Mouse (Mus musculus): ENCODE measurements around the gene Ffar4. TPM values are rescaled to one million over a fixed set of nuclear protein-coding genes. Genes with fewer than 3 reads are reported as not detected.

Ffar4 gene
- total and polyA plus RNA-seq, 3 experiments = not detected

DNA sequence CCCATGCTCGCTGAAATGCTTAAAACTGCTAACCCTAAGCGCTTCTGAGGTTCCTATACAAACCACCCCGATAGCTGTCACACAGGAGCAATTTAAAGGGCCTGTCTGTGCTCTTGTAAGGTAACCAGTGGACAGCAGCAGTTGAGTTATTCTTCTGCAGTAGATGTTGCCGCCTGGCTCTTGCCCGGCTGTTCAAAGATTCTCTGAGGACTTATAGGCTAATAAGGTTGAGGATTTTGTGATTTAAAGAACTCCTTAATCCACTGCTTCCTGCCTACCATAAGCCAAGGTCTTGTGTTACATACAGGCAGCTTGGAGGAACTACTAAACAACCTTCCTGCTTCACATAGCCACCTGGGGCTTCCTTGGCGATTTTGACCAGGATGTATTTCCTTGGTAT lies 35.6 kb downstream of the Ffar4 start, which contains the start of gene Pde6c:
Gene Pde6c (plus strand): TSS at position 301 of the 400 bp plus-strand sequence.
- no peaks in the 10 kb centered on the region for H3K4me1 ChIP-seq (ENCODE audit: control insufficient read depth in 1 of 2, insufficient read depth in 2 of 2, low read length in 2 of 2)
- no peak within 1 kb of the TSS for H3K9ac ChIP-seq (ENCODE audit: control insufficient read depth, low read depth, low read length, poor library complexity, severe bottlenecking)
- H3K9me3 ChIP-seq (replicated peaks; ENCODE audit: insufficient read depth, low read length) = no peaks in the 10 kb centered on the region
- H3K27ac ChIP-seq (ENCODE audit: control insufficient read depth, low read depth, low read length) = no peak within 1 kb of the TSS
- H3K79me2 ChIP-seq (ENCODE audit: control insufficient read depth, insufficient read depth, low read length, poor library complexity) = no peaks in the 10 kb centered on the region
- no peaks in the 10 kb centered on the region; a peak in 1 of 4 replicates for H3K27me3 ChIP-seq (ENCODE audit: control insufficient read depth in 1 of 2, insufficient read depth in 2 of 2, low read length in 2 of 2)
- TF ChIP-seq CHD2 (IDR thresholded peaks at IDR 0.05; ENCODE audit: low read length) (no peak), CTCF (IDR thresholded peaks at IDR 0.05 in 2 of 3, conservative IDR thresholded peaks at IDR 0.05 in 1 of 3; ENCODE audit: control insufficient read depth in 1 of 3, insufficient read depth in 1 of 3, low read depth in 2 of 3, low read length in 3 of 3, poor library complexity in 1 of 3, severe bottlenecking in 1 of 3) (no peak), ZC3H11A (IDR thresholded peaks at IDR 0.05; ENCODE audit: low read depth, low read length) (no peak), MEF2A (IDR thresholded peaks at IDR 0.05; ENCODE audit: extremely low read depth, insufficient replicate concordance, low read depth, low read length, poor library complexity, severe bottlenecking) (no peak), BHLHE40 (IDR thresholded peaks at IDR 0.05; ENCODE audit: borderline replicate concordance, low read depth, low read length) (no peak), MAFK (IDR thresholded peaks at IDR 0.05; ENCODE audit: borderline replicate concordance, low read depth, low read length) (no peak), NELFE (IDR thresholded peaks at IDR 0.05; ENCODE audit: low read depth, low read length) (no peak), E2F4 (IDR thresholded peaks at IDR 0.05; ENCODE audit: borderline replicate concordance, low read depth, low read length) (no peak), EP300 (IDR thresholded peaks at IDR 0.05; ENCODE audit: low read depth in 1 of 2, low read length in 2 of 2) (no peak), ZMIZ1 (IDR thresholded peaks at IDR 0.05; ENCODE audit: low read depth, low read length) (no peak), MYB (IDR thresholded peaks at IDR 0.05; ENCODE audit: low read depth, low read length) (no peak)
- H3K36me3 ChIP-seq (ENCODE audit: control insufficient read depth in 1 of 2, insufficient read depth in 2 of 2, low read length in 2 of 2) = no peaks in the 10 kb centered on the region
- H3K4me3 ChIP-seq (ENCODE audit: control insufficient read depth in 1 of 2, insufficient read depth in 1 of 2, low read depth in 2 of 2, low read length in 2 of 2) = no peak within 1 kb of the TSS
- no peak for DNase-seq (ENCODE audit: low read depth, low spot score)

DNA sequence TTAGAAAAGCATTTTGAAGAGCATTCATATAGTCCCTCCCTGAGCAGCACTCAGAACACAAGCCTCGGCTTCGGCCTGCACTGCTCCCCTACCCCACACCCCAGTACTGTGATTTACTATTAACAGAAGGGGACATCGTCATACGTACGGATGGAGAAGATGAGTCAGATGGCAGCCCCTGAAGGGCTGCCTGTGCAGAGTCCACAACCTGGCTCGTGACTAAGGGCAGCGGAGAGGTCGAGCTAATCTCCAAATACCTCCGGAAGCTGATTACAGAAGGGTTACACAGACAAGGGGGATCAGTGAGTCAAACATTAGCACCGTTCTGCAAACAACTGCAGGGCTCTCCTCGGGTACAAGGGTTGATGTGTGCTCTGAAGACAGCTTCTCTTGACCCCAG lies 37.1 kb downstream of the Ffar4 start:
- Histone ChIP-seq H3K4me1 (ENCODE audit: control insufficient read depth in 1 of 2, insufficient read depth in 2 of 2, low read length in 2 of 2) (no peaks in the 10 kb centered on the region), H3K9ac (ENCODE audit: control insufficient read depth, low read depth, low read length, poor library complexity, severe bottlenecking) (no peak overlapping the region), H3K79me2 (ENCODE audit: control insufficient read depth, insufficient read depth, low read length, poor library complexity) (no peaks in the 10 kb centered on the region), H3K36me3 (ENCODE audit: control insufficient read depth in 1 of 2, insufficient read depth in 2 of 2, low read length in 2 of 2) (no peaks in the 10 kb centered on the region), H3K27ac (ENCODE audit: control insufficient read depth, low read depth, low read length) (no peak overlapping the region), H3K27me3 (ENCODE audit: control insufficient read depth in 1 of 2, insufficient read depth in 2 of 2, low read length in 2 of 2) (no peaks in the 10 kb centered on the region; a peak in 1 of 4 replicates), H3K4me3 (ENCODE audit: control insufficient read depth in 1 of 2, insufficient read depth in 1 of 2, low read depth in 2 of 2, low read length in 2 of 2) (no peak overlapping the region), H3K9me3 (replicated peaks; ENCODE audit: insufficient read depth, low read length) (no peaks in the 10 kb centered on the region)
- DNase-seq (ENCODE audit: low read depth, low spot score) = no peak
- TF ChIP-seq POLR2AphosphoS5 (IDR thresholded peaks at IDR 0.05; ENCODE audit: borderline replicate concordance, low read depth, low read length) = no peak

DNA sequence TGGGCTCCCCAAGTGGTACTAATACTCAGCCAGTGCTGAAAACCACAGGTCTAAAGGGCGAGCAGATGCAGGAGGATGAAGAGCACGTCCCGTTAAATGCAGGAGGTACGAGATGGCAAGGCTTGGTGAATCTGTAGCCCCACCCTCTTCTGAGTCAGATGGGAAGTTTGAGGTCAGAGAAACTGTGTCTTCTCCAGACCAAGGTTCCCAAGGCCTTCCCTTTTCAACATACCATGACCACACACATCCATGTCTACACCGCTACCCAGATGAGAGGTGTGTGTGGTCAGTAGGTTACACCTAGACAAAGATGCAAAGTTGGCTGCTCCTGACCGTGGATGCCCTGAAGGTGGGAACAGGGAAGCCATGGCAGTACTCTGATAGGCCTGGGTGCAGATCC lies 37.9 kb downstream of the Ffar4 start:
- Histone ChIP-seq H3K9me3 (replicated peaks; ENCODE audit: insufficient read depth, low read length) (no peaks in the 10 kb centered on the region), H3K79me2 (ENCODE audit: control insufficient read depth, insufficient read depth, low read length, poor library complexity) (no peaks in the 10 kb centered on the region), H3K9ac (ENCODE audit: control insufficient read depth, low read depth, low read length, poor library complexity, severe bottlenecking) (no peak overlapping the region), H3K27ac (ENCODE audit: control insufficient read depth, low read depth, low read length) (no peak overlapping the region), H3K27me3 (ENCODE audit: control insufficient read depth in 1 of 2, insufficient read depth in 2 of 2, low read length in 2 of 2) (no peaks in the 10 kb centered on the region; a peak in 1 of 4 replicates), H3K4me1 (ENCODE audit: control insufficient read depth in 1 of 2, insufficient read depth in 2 of 2, low read length in 2 of 2) (no peaks in the 10 kb centered on the region), H3K4me3 (ENCODE audit: control insufficient read depth in 1 of 2, insufficient read depth in 1 of 2, low read depth in 2 of 2, low read length in 2 of 2) (no peak overlapping the region), H3K36me3 (ENCODE audit: control insufficient read depth in 1 of 2, insufficient read depth in 2 of 2, low read length in 2 of 2) (no peaks in the 10 kb centered on the region)
- no peak for TF ChIP-seq POLR2A (IDR thresholded peaks at IDR 0.05; ENCODE audit: control insufficient read depth in 1 of 2, insufficient read depth in 1 of 2, low read depth in 1 of 2, low read length in 2 of 2, poor library complexity in 1 of 2)
- TF ChIP-seq GABPA (IDR thresholded peaks at IDR 0.05; ENCODE audit: low read depth, low read length) = no peak
- TF ChIP-seq RAD21 (IDR thresholded peaks at IDR 0.05; ENCODE audit: low read depth, low read length) = no peak
- TF ChIP-seq POLR2AphosphoS2 (IDR thresholded peaks at IDR 0.05; ENCODE audit: low read length) = no peak
- no peak for TF ChIP-seq MAZ (IDR thresholded peaks at IDR 0.05; ENCODE audit: low read depth, low read length)
- TF ChIP-seq SIN3A (IDR thresholded peaks at IDR 0.05; ENCODE audit: low read length) = no peak
- TF ChIP-seq E2F4 (IDR thresholded peaks at IDR 0.05; ENCODE audit: borderline replicate concordance, low read depth, low read length) = no peak
- no peak for TF ChIP-seq ZC3H11A (IDR thresholded peaks at IDR 0.05; ENCODE audit: low read depth, low read length)
- TF ChIP-seq UBTF (IDR thresholded peaks at IDR 0.05; ENCODE audit: borderline replicate concordance, insufficient read depth, low read depth, low read length) = no peak
- TF ChIP-seq JUND (IDR thresholded peaks at IDR 0.05; ENCODE audit: low read depth, low read length) = no peak
- TF ChIP-seq MYC (IDR thresholded peaks at IDR 0.05; ENCODE audit: low read depth, low read length) = no peak
- no peak for TF ChIP-seq MAFK (IDR thresholded peaks at IDR 0.05; ENCODE audit: borderline replicate concordance, low read depth, low read length)
- no peak for TF ChIP-seq EP300 (IDR thresholded peaks at IDR 0.05; ENCODE audit: low read depth in 1 of 2, low read length in 2 of 2)
- TF ChIP-seq USF2 (IDR thresholded peaks at IDR 0.05; ENCODE audit: borderline replicate concordance in 1 of 2, insufficient read depth in 1 of 2, low read depth in 1 of 2, low read length in 2 of 2) = no peak
- TF ChIP-seq TBP (IDR thresholded peaks at IDR 0.05; ENCODE audit: low read depth, low read length) = no peak
- TF ChIP-seq NRF1 (IDR thresholded peaks at IDR 0.05; ENCODE audit: insufficient read depth, low read depth, low read length, poor library complexity, severe bottlenecking) = no peak
- no peak for TF ChIP-seq CHD2 (IDR thresholded peaks at IDR 0.05; ENCODE audit: low read length)
- no peak for DNase-seq (ENCODE audit: low read depth, low spot score)
